Comparison of ENCODE assay signal across 20 mouse cellular contexts in genomic region chr1:164335846-164336245, GRCm38 (mm10). TPM values are rescaled to one million over a fixed set of nuclear protein-coding genes. Genes with fewer than 3 reads are reported as not detected.
DNase-seq lines count a peak whose midpoint lies in the region; ATAC-seq and TF ChIP-seq lines count a peak whose summit lies in the region.
"Had no signal": no experiment of that assay in that cellular context is flagged by ENCODE, and none has a peak within 500 bp of the region (broad histone marks: within the 10 kb centered on the region; RNA-seq: fewer than 3 reads in every experiment).

No protein-coding gene starts in this region.

- H3K27me3 ChIP-seq in lung, embryonic 14.5 days (ENCODE audit: insufficient read depth, low read length): no peaks in the 10 kb centered on the region
- no peaks in the 10 kb centered on the region for H3K27me3 ChIP-seq in kidney, adult 2 months (replicated peaks; ENCODE audit: control insufficient read depth, insufficient read depth, low read length)
- H3K27me3 ChIP-seq: embryonic facial prominence, embryonic 15.5 days; limb, embryonic 12.5 days; midbrain, embryonic 12.5 days; neural tube, embryonic 13.5 days; Patski had no signal

- TF ChIP-seq CTCF in lung, embryonic 14.5 days (IDR thresholded peaks at IDR 0.05; ENCODE audit: low read depth): no peak
- TF ChIP-seq CTCF in kidney, adult 2 months (conservative IDR thresholded peaks at IDR 0.05; ENCODE audit: insufficient read depth, insufficient read length, low read depth, low read length): no peak

- H3K4me3 ChIP-seq in lung, embryonic 14.5 days (ENCODE audit: low read depth, low read length): no peak overlapping the region
- H3K4me3 ChIP-seq in kidney, adult 2 months (ENCODE audit: insufficient read depth, low read depth, low read length): no peak overlapping the region
- H3K4me3 ChIP-seq: embryonic facial prominence, embryonic 15.5 days; limb, embryonic 12.5 days; midbrain, embryonic 12.5 days; neural tube, embryonic 13.5 days had no signal

- TF ChIP-seq POLR2A in kidney, adult 2 months (IDR thresholded peaks at IDR 0.05; ENCODE audit: low read depth, low read length): no peak

- no peak overlapping the region for H3K27ac ChIP-seq in lung, embryonic 14.5 days (ENCODE audit: low read depth)
- H3K27ac ChIP-seq in kidney, adult 2 months (ENCODE audit: insufficient read depth, low read depth, low read length): no peak overlapping the region
- H3K27ac ChIP-seq: embryonic facial prominence, embryonic 15.5 days; limb, embryonic 12.5 days; liver, embryonic 14.5 days; midbrain, embryonic 12.5 days; neural tube, embryonic 13.5 days had no signal

- no peaks in the 10 kb centered on the region for H3K9me3 ChIP-seq in lung, embryonic 14.5 days (ENCODE audit: low read depth, low read length)
- H3K9me3 ChIP-seq: embryonic facial prominence, embryonic 15.5 days; limb, embryonic 12.5 days; midbrain, embryonic 12.5 days; neural tube, embryonic 13.5 days had no signal

- no peak overlapping the region for H3K9ac ChIP-seq in lung, embryonic 14.5 days
- H3K9ac ChIP-seq: embryonic facial prominence, embryonic 15.5 days; limb, embryonic 12.5 days; liver, embryonic 14.5 days; midbrain, embryonic 12.5 days; neural tube, embryonic 13.5 days had no signal

- 75% methylated on average over 4 of the region's 4 CpGs for WGBS in lung, embryonic 14.5 days
- WGBS in kidney, adult 2 months: 87% methylated on average over 4 of the region's 4 CpGs

- no peak for DNase-seq in lung, embryonic 14.5 days
- DNase-seq in lung, postnatal 10 days: no peak
- DNase-seq in ZHBTc4 (ENCODE audit: low read depth, low spot score): peak; percentile 67
- DNase-seq in left cerebral cortex, adult 18-20 months (ENCODE audit: low spot score in 2 of 2): peak; percentile 38 to 47
- peak; percentile 41 for DNase-seq in right cerebral cortex, postnatal 4 days
- no peak for DNase-seq in cerebellum, adult 8-10 months
- no peak for DNase-seq in gastrocnemius, adult 18-20 months (ENCODE audit: low spot score)
- DNase-seq in kidney, adult 2 months: no peak
- DNase-seq: adrenal gland, postnatal 25 days; cerebellum, adult 11-12 months; cerebellum, postnatal 25 days; gastrocnemius, postnatal 36 days; heart, postnatal 10 days had no signal

- H3K4me1 ChIP-seq in lung, embryonic 14.5 days (ENCODE audit: insufficient read depth): no peaks in the 10 kb centered on the region
- no peaks in the 10 kb centered on the region; the same call in 1 of the 2 replicates for H3K4me1 ChIP-seq in kidney, adult 2 months (ENCODE audit: control insufficient read depth, insufficient read depth, low read length)
- H3K4me1 ChIP-seq: embryonic facial prominence, embryonic 15.5 days; limb, embryonic 12.5 days; midbrain, embryonic 12.5 days; neural tube, embryonic 13.5 days had no signal

- peaks cover 14% of the 10 kb centered on the region for H3K36me3 ChIP-seq in lung, embryonic 14.5 days (ENCODE audit: insufficient read depth)
- H3K36me3 ChIP-seq in kidney, adult 2 months (ENCODE audit: control insufficient read depth, insufficient read depth, low read length): no peaks in the 10 kb centered on the region; the same call in 1 of the 2 replicates

- no peak overlapping the region for H3K4me2 ChIP-seq in lung, embryonic 14.5 days
- H3K4me2 ChIP-seq: embryonic facial prominence, embryonic 15.5 days; heart, embryonic 11.5 days; limb, embryonic 12.5 days; midbrain, embryonic 12.5 days; neural tube, embryonic 13.5 days had no signal

- 0 out of 2 replicates have a peak, but pooled peaks have one; percentile 38 for ATAC-seq in lung, embryonic 14.5 days (ENCODE audit: insufficient read depth)
- ATAC-seq: Patski had no signal

RNA-seq across cellular contexts. Expression of gene Blzf1, which starts 28.6 kb away (rescaled TPM):
- 23.9 and 27.8 TPM in 2 replicates for polyA plus RNA-seq in lung, embryonic 14.5 days (2014; fragmentation: Nextera tagmentation; extraction: Ambion mirVana)
- total RNA-seq in left cerebral cortex, adult 18-20 months (2021): 10 to 100 TPM; 22.0 to 23.6 TPM
- total RNA-seq in gastrocnemius, adult 18-20 months (2021): 10 to 100 TPM; 24.1 to 25.6 TPM
- polyA plus RNA-seq in kidney, adult 2 months (2012; rRNA removed): 5.4 and 6.0 TPM in 2 replicates

RNA-seq across cellular contexts. Expression of gene Nme7, which starts 31.9 kb away (rescaled TPM):
- polyA plus RNA-seq in lung, embryonic 14.5 days (2014; fragmentation: Nextera tagmentation; extraction: Ambion mirVana): 32.6 and 32.9 TPM in 2 replicates
- total RNA-seq in left cerebral cortex, adult 18-20 months (2021): 10 to 100 TPM; 22.2 to 23.2 TPM
- 1 to 10 TPM; 1.3 to 1.7 TPM for total RNA-seq in gastrocnemius, adult 18-20 months (2021)
- polyA plus RNA-seq in kidney, adult 2 months (2012; rRNA removed): 12.8 and 14.8 TPM in 2 replicates

Comparison
In these comparisons a context has a peak if more than half of its experiments do, and no peak if none do; other contexts are left out.
1. DNase-seq: peak in ZHBTc4 (single experiment), left cerebral cortex, adult 18-20 months (2 of 2) and right cerebral cortex, postnatal 4 days (single experiment); none in lung, embryonic 14.5 days (single experiment), lung, postnatal 10 days (single experiment), cerebellum, adult 8-10 months (single experiment), gastrocnemius, adult 18-20 months (single experiment) and kidney, adult 2 months (single experiment).
2. RNA of gene Nme7, which starts 31.9 kb away (total RNA-seq): 22.2 to 23.2 TPM in left cerebral cortex, adult 18-20 months; 1.3 to 1.7 TPM in gastrocnemius, adult 18-20 months; every median in the first group is over 4 times any median in the second.